Mouse (Mus musculus) inflammation-experienced regulatory T-cells, adult 6 months (primary cell): Measurements from ENCODE around the gene Slc17a7. TPM values are rescaled to one million over a fixed set of nuclear protein-coding genes. Genes with fewer than 3 reads are reported as not detected.

Source experiments
- ATAC-seq: one replicate; pipeline ENCODE4 v1.8.0; 2017
- polyA plus RNA-seq, 3 experiments: library from polyadenylated mRNA; unstranded; fragments of 100-300 nt; shearing (Covaris generic); gene quantifications; one replicate each; pipeline ENCODE4 v1.2.1; 2017

The Slc17a7 gene
- polyA plus RNA-seq, 3 experiments from 2014 or later = 0.16 TPM; not detected in 2

- ATAC-seq = peak; percentile 90
Measured at GRCm38 (mm10) chr7:45204380-45205143, 40.8 kb downstream of the Slc17a7 start, which contains the start of gene Ccdc155. Gene Ccdc155 (minus strand): TSS chr7:45204892.

GRCm38 (mm10) chr7:45208260-45208659, 44.5 kb downstream of the Slc17a7 start:
- no peak for ATAC-seq

GRCm38 (mm10) chr7:45211070-45211469, 47.3 kb downstream of the Slc17a7 start:
- no peak for ATAC-seq

- peak; percentile 41 for ATAC-seq
Measured at GRCm38 (mm10) chr7:45211851-45212251, 48.1 kb downstream of the Slc17a7 start, which contains the start of gene Dkkl1. Gene Dkkl1 (minus strand): TSS chr7:45212147.

GRCm38 (mm10) chr7:45212356-45212755, 48.6 kb downstream of the Slc17a7 start:
- no peak for ATAC-seq

GRCm38 (mm10) chr7:45213708-45214107, 50.0 kb downstream of the Slc17a7 start:
- no peak for ATAC-seq

- no peak for ATAC-seq
Measured at GRCm38 (mm10) chr7:45215673-45216441, 52.1 kb downstream of the Slc17a7 start, which contains the start of gene Tead2. Gene Tead2 (plus strand): TSS chr7:45215753.

GRCm38 (mm10) chr7:45216442-45217183, 52.9 kb downstream of the Slc17a7 start:
- no peak for ATAC-seq

- ATAC-seq = no peak
Measured at GRCm38 (mm10) chr7:45221680-45222079, 57.9 kb downstream of the Slc17a7 start.

- no peak for ATAC-seq
Measured at GRCm38 (mm10) chr7:45224826-45225225, 61.1 kb downstream of the Slc17a7 start.

Other genes with a start within 250 kb of the Slc17a7 start
- gene Ap2a1, start 234.5 kb upstream of the Slc17a7 start, polyA plus RNA-seq = 10 to 100 TPM in 1 of 3 experiments, 1 to 10 TPM in 2; 6.1 to 12.1 (median 7.1) TPM
- not detected for gene Tsks, start 220.7 kb upstream of the Slc17a7 start, polyA plus RNA-seq
- 1 to 10 TPM in 2 of 3 experiments, under 1 TPM in 1; 0.23 to 1.9 (median 1.5) TPM for gene Cpt1c, start 189.1 kb upstream of the Slc17a7 start, polyA plus RNA-seq
- 10 to 100 TPM; 37.3 to 84.6 (median 70.6) TPM for gene Prmt1, start 177.4 kb upstream of the Slc17a7 start, polyA plus RNA-seq
- gene Irf3, start 166.3 kb upstream of the Slc17a7 start, polyA plus RNA-seq = 100 to 1,000 TPM in 2 of 3 experiments, 10 to 100 TPM in 1; 83.6 to 119 (median 115) TPM
- gene Bcl2l12, start 165.2 kb upstream of the Slc17a7 start, polyA plus RNA-seq = 10 to 100 TPM; 21.0 to 29.3 (median 26.6) TPM
- 1 to 10 TPM; 7.4 to 8.9 (median 8.7) TPM for gene Scaf1, start 147.6 kb upstream of the Slc17a7 start, polyA plus RNA-seq
- gene Rras, start 146.0 kb upstream of the Slc17a7 start, polyA plus RNA-seq = 1 to 10 TPM; 3.2 to 6.5 (median 5.1) TPM
- gene Prr12, start 111.1 kb upstream of the Slc17a7 start, polyA plus RNA-seq = 10 to 100 TPM in 1 of 3 experiments, 1 to 10 TPM in 2; 5.0 to 12.9 (median 9.8) TPM
- gene Nosip, start 101.5 kb upstream of the Slc17a7 start, polyA plus RNA-seq = 100 to 1,000 TPM; 129 to 164 (median 158) TPM
- gene Prrg2, start 101.3 kb upstream of the Slc17a7 start, polyA plus RNA-seq = 1 to 10 TPM; 2.0 to 2.3 (median 2.1) TPM
- gene Rcn3, start 71.7 kb upstream of the Slc17a7 start, polyA plus RNA-seq = 1 to 10 TPM; 1.7 to 6.5 (median 5.7) TPM
- 1 to 10 TPM in 2 of 3 experiments, under 1 TPM in 1; 0.81 to 3.0 (median 1.8) TPM for gene Fcgrt, start 60.1 kb upstream of the Slc17a7 start, polyA plus RNA-seq
- gene Rps11, start 39.5 kb upstream of the Slc17a7 start, polyA plus RNA-seq = 1,000 to 10,000 TPM; 3,557 to 4,924 (median 4,468) TPM
- 1,000 to 10,000 TPM; 6,216 to 8,178 (median 7,568) TPM for gene Rpl13a, start 35.2 kb upstream of the Slc17a7 start, polyA plus RNA-seq
- gene Gm45713, start 27.7 kb upstream of the Slc17a7 start, polyA plus RNA-seq = 1 to 10 TPM; 1.4 to 2.4 (median 1.6) TPM
- 100 to 1,000 TPM in 1 of 3 experiments, 10 to 100 TPM in 2; 70.2 to 108 (median 97.6) TPM for gene Flt3l, start 27.5 kb upstream of the Slc17a7 start, polyA plus RNA-seq
- gene Pih1d1, start 9.6 kb upstream of the Slc17a7 start, polyA plus RNA-seq = 10 to 100 TPM; 42.9 to 50.6 (median 50.5) TPM
- 10 to 100 TPM; 15.2 to 32.1 (median 26.6) TPM for gene Aldh16a1, start 9.4 kb upstream of the Slc17a7 start, polyA plus RNA-seq
- gene Gfy, start 15.6 kb downstream of the Slc17a7 start, polyA plus RNA-seq = not detected
- gene Pth2, start 17.0 kb downstream of the Slc17a7 start, polyA plus RNA-seq = not detected
- gene Ccdc155, start 40.9 kb downstream of the Slc17a7 start, polyA plus RNA-seq = under 1 TPM in 1 of 3 experiments, not detected in 2; 0.24 TPM
- gene Dkkl1, start 48.2 kb downstream of the Slc17a7 start, polyA plus RNA-seq = 10 to 100 TPM; 17.5 to 50.4 (median 28.3) TPM
- gene Tead2, start 51.8 kb downstream of the Slc17a7 start, polyA plus RNA-seq = 1 to 10 TPM; 2.0 to 4.2 (median 3.2) TPM
- 100 to 1,000 TPM; 390 to 554 (median 476) TPM for gene Cd37, start 75.2 kb downstream of the Slc17a7 start, polyA plus RNA-seq
- gene Slc6a16, start 77.1 kb downstream of the Slc17a7 start, polyA plus RNA-seq = not detected
- gene Slc6a21, start 113.6 kb downstream of the Slc17a7 start, polyA plus RNA-seq = under 1 TPM in 1 of 3 experiments, not detected in 2; 0.50 TPM
- 10 to 100 TPM; 17.2 to 21.7 (median 19.3) TPM for gene Trpm4, start 169.8 kb downstream of the Slc17a7 start, polyA plus RNA-seq
- gene Hrc, start 171.3 kb downstream of the Slc17a7 start, polyA plus RNA-seq = not detected
- under 1 TPM in 2 of 3 experiments, not detected in 1; 0.19 to 0.60 TPM for gene Ppfia3, start 203.1 kb downstream of the Slc17a7 start, polyA plus RNA-seq
- gene Lin7b, start 206.6 kb downstream of the Slc17a7 start, polyA plus RNA-seq = not detected
- gene Snrnp70, start 231.8 kb downstream of the Slc17a7 start, polyA plus RNA-seq = 100 to 1,000 TPM in 1 of 3 experiments, 10 to 100 TPM in 2; 72.4 to 131 (median 77.7) TPM
- gene Kcna7, start 241.7 kb downstream of the Slc17a7 start, polyA plus RNA-seq = not detected
- gene Ntf5, start 249.7 kb downstream of the Slc17a7 start, polyA plus RNA-seq = under 1 TPM in 2 of 3 experiments, not detected in 1; 0.31 to 0.34 TPM